Mouse (Mus musculus) heart, postnatal 0 days (tissue): ENCODE results near the gene Rps6.

ENCODE experiments used
- CTCF ChIP-seq: IDR thresholded peaks from 2 replicates; pipeline ENCODE4 v1.5.1; 2016; ENCODE audit warnings: antibody characterized with exemption, control low read depth, low read depth
- EP300 ChIP-seq: IDR thresholded peaks from 2 replicates; pipeline ENCODE4 v1.6.1; 2016; ENCODE audit warnings: antibody characterized with exemption, low read depth

GRCm38 (mm10) chr4:86851331-86851730, 5.9 kb downstream of the Rps6 start:
- no peak for TF ChIP-seq EP300
- no peak for TF ChIP-seq CTCF
